Mouse (Mus musculus) midbrain, embryonic 16.5 days (tissue): ENCODE data around the gene Sept10. TPM values are rescaled to one million over a fixed set of nuclear protein-coding genes. Genes with fewer than 3 reads are reported as not detected.

Source experiments
- ATAC-seq: fragments of 200-750 bp; cut with Nextera tagmentation; 2 replicates; pipeline ENCODE4 v1.8.0; 2017; ENCODE audit warnings: moderate TSS enrichment
- H3K27ac ChIP-seq: fragments of 300-500 bp; sonication (generic); 2 replicates; pipeline ENCODE4 v1.5.1; 2014; ENCODE audit warnings: mild to moderate bottlenecking, low read length, mixed read lengths
- H3K27me3 ChIP-seq: fragments of 300-500 bp; sonication (generic); 2 replicates; pipeline ENCODE4 v1.6.1; 2014; ENCODE audit warnings: low read depth, low read length, mixed read lengths; ENCODE audit not compliant: control insufficient read depth, insufficient read depth
- H3K36me3 ChIP-seq: fragments of 300-500 bp; sonication (generic); 2 replicates; pipeline ENCODE4 v1.6.1; 2014; ENCODE audit warnings: mild to moderate bottlenecking, low read length, moderate library complexity, mixed read lengths; ENCODE audit not compliant: control insufficient read depth, insufficient read depth
- H3K4me1 ChIP-seq: fragments of 300-500 bp; sonication (generic); 2 replicates; pipeline ENCODE4 v1.6.1; 2014; ENCODE audit warnings: mild to moderate bottlenecking, low read length, mixed read lengths; ENCODE audit not compliant: control insufficient read depth, insufficient read depth
- H3K4me2 ChIP-seq: fragments of 300-500 bp; sonication (generic); 2 replicates; pipeline ENCODE4 v1.6.1; 2014; ENCODE audit warnings: mild to moderate bottlenecking, low read length, mixed read lengths
- H3K4me3 ChIP-seq: fragments of 300-500 bp; sonication (generic); 2 replicates; pipeline ENCODE4 v1.5.1; 2014; ENCODE audit warnings: low read depth, mild to moderate bottlenecking, low read length, moderate library complexity, mixed read lengths
- H3K9ac ChIP-seq: fragments of 300-500 bp; sonication (generic); 2 replicates; pipeline ENCODE4 v1.6.1; 2014; ENCODE audit warnings: low read depth, low read length, mixed read lengths
- H3K9me3 ChIP-seq: fragments of 300-500 bp; sonication (generic); replicated peaks from 2 replicates; pipeline ENCODE4 v1.6.1; 2014; ENCODE audit warnings: mild to moderate bottlenecking, low read length, mixed read lengths; ENCODE audit not compliant: control insufficient read depth, poor library complexity, severe bottlenecking
- WGBS: fragments of 180-500 bp; shearing (Covaris S2); extraction: QIAGEN DNeasy Blood & Tissue Kit; methylation state at CpG from one replicate; pipeline ENCODE4 v1.1.7; 2014; 5-methylcytosine and 5-hydroxymethylcytosine counted together
- polyA plus RNA-seq: library from polyadenylated mRNA; unstranded; fragments of >200 nt; fragmentation: Nextera tagmentation; extraction: Ambion mirVana; gene quantifications from 2 replicates; pipeline ENCODE4 v1.2.1, GENCODE M21; 2015

The Sept10 gene
- polyA plus RNA-seq, 1 experiment from 2014 or later: 10.4 TPM

DNA sequence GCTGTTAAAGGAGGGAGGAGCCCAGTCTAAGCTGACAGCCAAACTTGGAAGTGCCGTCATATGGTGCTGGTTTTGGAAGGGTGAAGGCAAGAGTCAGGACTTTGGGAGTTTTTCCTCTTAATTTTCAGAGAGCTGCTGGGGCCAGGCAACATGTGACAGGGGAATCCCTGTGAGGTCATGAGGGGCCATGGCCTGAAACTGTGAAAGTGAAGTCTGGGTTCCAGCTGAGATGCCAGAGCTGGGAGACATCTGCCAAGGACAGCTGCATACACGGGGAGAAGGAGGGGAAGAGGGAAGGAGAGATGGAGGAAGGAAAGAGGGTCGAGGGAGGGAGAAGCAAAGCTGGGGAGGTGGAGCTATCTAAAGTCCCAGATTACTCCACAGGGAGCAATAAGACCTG, 16.1 kb upstream of the Sept10 start:
- H3K36me3 ChIP-seq: no peaks in the 10 kb centered on the region
- WGBS: 64% methylated on average over 3 of the region's 3 CpGs
- H3K4me3 ChIP-seq: no peak overlapping the region
- H3K9me3 ChIP-seq: no peaks in the 10 kb centered on the region
- no peak overlapping the region for H3K9ac ChIP-seq
- H3K27me3 ChIP-seq: no peaks in the 10 kb centered on the region
- no peak overlapping the region for H3K4me2 ChIP-seq
- H3K4me1 ChIP-seq: no peaks in the 10 kb centered on the region
- no peak for ATAC-seq
- no peak overlapping the region for H3K27ac ChIP-seq

DNA sequence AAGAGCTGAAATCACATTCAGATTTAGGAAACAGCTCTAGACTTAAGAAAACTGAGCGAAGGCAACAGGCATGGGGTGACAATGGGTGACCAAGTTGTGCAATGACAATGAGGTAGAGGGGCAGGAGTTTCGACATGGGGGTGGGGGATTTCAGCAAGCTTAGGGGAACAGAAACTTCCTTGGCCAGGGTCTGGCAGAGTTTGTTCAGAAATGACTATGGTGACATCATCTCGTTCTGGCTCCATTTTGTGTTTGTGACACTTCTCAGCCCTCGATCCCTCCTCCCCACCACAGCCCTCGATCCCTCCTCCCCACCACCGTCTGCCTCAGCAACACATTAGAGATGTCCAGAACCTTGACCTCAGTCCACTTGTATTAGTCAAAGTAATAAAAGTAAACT, 14.8 kb upstream of the Sept10 start:
- H3K36me3 ChIP-seq: no peaks in the 10 kb centered on the region
- no peak for ATAC-seq
- no peak overlapping the region for H3K9ac ChIP-seq
- H3K27ac ChIP-seq: no peak overlapping the region
- no peak overlapping the region for H3K4me2 ChIP-seq
- H3K27me3 ChIP-seq: no peaks in the 10 kb centered on the region
- H3K4me3 ChIP-seq: no peak overlapping the region
- 85% methylated on average over 6 of the region's 6 CpGs for WGBS
- H3K4me1 ChIP-seq: no peaks in the 10 kb centered on the region
- H3K9me3 ChIP-seq: no peaks in the 10 kb centered on the region

DNA sequence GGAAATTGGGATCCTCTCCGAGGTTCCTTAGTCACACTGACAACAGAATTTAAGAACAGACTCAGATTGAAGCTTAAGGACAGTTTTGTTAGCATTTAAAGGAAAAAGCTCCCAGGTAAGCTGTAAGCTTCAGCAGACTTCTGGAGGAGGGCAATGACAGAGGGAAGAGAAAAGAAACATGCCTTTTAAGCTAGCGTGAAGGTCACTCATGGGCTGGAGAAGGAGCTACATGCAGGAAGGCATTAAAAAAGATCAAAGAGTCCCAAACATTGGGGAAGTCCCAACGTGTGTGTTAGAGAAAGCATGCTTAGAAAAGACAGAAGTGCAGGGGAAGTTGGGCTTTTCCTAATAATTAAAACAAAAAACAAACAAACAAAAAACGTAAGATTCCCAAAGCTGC, 14.2 kb upstream of the Sept10 start:
- Histone ChIP-seq H3K9me3 (no peaks in the 10 kb centered on the region), H3K4me3 (no peak overlapping the region), H3K27ac (no peak overlapping the region), H3K9ac (no peak overlapping the region), H3K36me3 (no peaks in the 10 kb centered on the region), H3K27me3 (no peaks in the 10 kb centered on the region), H3K4me2 (no peak overlapping the region), H3K4me1 (no peaks in the 10 kb centered on the region)
- 56% methylated on average over 4 of the region's 4 CpGs for WGBS
- ATAC-seq: no peak

DNA sequence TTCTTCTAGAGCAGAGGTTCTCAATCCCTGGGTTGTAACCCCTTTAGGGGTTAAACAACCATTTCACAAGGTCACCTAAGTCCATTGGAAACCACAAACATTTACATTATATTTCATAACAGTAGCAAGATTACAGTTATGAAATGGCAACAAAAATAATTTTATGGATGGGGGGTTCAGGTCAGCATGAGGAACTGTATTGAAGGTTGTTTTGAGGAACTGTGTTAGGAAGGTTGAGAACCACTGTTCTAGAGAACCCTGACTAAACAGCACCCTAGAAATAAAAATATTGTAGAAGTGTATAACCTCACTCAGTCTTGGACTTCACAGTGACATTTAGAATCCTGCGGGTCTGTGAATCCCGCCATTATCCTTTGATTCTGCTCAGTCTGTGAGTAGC, 13.6 kb upstream of the Sept10 start:
- 89% methylated on average over 2 of the region's 2 CpGs for WGBS
- Histone ChIP-seq H3K4me3 (no peak overlapping the region), H3K9me3 (no peaks in the 10 kb centered on the region), H3K27ac (no peak overlapping the region), H3K9ac (no peak overlapping the region), H3K36me3 (no peaks in the 10 kb centered on the region), H3K27me3 (no peaks in the 10 kb centered on the region), H3K4me1 (no peaks in the 10 kb centered on the region), H3K4me2 (no peak overlapping the region)
- no peak for ATAC-seq

DNA sequence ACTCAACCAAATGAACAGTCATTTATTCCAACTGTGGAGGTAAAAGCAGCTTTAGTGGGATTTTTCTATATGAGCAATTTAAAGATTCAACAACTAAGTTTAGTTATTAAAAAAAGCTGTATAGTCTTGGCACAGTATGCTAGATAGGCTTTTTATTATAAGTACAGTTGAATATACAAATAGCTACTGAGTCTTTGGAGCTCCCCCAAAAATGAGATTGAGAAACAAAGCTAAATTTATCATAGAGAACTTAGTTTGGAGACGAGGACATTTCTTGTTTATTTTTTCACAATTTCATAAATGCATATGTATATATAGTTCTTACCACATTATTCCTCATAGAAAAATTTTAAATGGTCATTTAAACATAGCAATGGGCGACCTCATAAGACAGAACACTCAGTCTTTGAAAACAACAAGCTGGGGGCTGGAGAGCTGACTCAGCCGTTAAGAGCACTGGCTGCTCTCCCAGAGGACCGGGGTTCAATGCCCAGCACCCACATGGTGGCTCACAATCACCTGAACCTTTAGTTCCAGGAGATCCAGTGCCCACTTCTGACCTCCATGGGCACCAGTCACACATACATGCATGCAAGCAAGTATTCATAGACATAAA, 7.7 kb upstream of the Sept10 start:
- 80% methylated on average over 4 of the region's 4 CpGs for WGBS
- H3K4me2 ChIP-seq: no peak overlapping the region
- no peaks in the 10 kb centered on the region for H3K27me3 ChIP-seq

DNA sequence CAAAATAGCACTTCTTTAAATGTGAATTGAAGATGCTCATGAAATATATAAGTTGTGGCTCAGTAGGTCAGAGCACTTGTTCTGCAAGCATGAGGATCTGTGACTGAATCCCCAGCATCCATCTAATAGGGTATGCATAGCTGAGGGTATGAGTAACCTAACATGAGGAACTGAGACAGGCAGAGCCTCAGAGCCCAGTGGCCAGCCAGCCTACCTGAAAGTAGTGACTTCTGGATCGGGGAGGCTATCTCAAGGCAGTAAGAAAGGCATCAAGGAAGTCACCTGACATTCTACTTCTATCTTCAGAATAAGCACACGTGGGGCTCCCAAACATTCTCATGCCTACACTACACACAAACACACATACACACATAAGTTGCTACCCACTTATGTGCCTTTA, 3.5 kb upstream of the Sept10 start:
- Histone ChIP-seq H3K36me3 (no peaks in the 10 kb centered on the region), H3K4me1 (peaks cover 20% of the 10 kb centered on the region), H3K9me3 (no peaks in the 10 kb centered on the region), H3K27ac (no peak overlapping the region), H3K27me3 (no peaks in the 10 kb centered on the region), H3K4me3 (no peak overlapping the region), H3K9ac (no peak overlapping the region), H3K4me2 (0 out of 2 replicates have a peak overlapping the region, but pooled peaks have one; percentile 18)
- ATAC-seq: no peak
- 89% methylated on average over 2 of the region's 2 CpGs for WGBS

More for the DNA sequence above, 7.7 kb upstream of the Sept10 start:
- Histone ChIP-seq H3K27ac (no peak overlapping the region), H3K4me1 (peaks cover 6% of the 10 kb centered on the region), H3K9ac (no peak overlapping the region), H3K36me3 (no peaks in the 10 kb centered on the region), H3K4me3 (no peak overlapping the region), H3K9me3 (no peaks in the 10 kb centered on the region)
- ATAC-seq: no peak

DNA sequence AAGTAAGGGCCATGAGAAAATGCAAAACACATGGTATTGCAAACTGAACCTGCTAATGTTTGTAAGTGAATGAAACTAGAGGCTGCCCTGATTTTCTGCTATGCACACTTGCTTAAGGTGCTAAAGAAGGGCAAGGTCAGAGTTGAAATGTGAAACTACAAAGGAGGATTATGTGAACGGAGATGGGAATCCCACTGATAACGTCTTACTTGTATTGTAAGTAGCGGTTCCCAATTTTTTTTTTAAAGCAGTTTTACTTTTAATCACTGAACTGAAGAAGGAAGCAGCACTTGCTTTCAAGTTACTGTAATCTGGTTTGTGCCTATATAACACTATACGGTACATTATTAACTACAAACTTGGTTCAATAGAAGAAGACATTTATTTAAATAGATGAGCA, 2.2 kb upstream of the Sept10 start:
- no peak overlapping the region for H3K27ac ChIP-seq
- H3K4me1 ChIP-seq: peaks cover 23% of the 10 kb centered on the region
- H3K9me3 ChIP-seq: no peaks in the 10 kb centered on the region
- H3K36me3 ChIP-seq: no peaks in the 10 kb centered on the region
- peak overlapping the region; percentile 99 for H3K4me2 ChIP-seq
- 51% methylated on average over 4 of the region's 4 CpGs for WGBS
- peak overlapping the region; percentile 90 for H3K4me3 ChIP-seq
- no peak overlapping the region for H3K9ac ChIP-seq
- no peaks in the 10 kb centered on the region for H3K27me3 ChIP-seq
- ATAC-seq: no peak

DNA sequence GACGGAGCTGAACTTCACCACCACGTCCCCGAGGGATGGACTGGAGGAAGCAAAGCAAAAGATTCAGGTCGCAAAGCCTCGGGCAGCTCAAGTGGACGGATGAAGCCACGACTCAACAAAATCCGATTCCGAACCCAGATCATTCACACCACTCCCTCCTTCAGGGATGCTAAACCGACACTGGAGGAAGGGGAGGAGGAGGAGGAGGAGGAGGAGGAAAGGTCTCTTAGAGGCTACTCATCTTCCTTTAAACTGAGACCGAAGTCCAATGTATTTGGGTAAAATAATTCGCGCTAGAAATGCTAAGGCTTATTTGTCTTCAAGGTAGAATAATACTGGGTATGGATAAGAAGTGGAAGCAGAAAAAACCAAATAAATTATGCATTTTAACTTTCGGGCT, 1.7 kb upstream of the Sept10 start:
- ATAC-seq: no peak
- 41% methylated on average over 14 of the region's 14 CpGs for WGBS

DNA sequence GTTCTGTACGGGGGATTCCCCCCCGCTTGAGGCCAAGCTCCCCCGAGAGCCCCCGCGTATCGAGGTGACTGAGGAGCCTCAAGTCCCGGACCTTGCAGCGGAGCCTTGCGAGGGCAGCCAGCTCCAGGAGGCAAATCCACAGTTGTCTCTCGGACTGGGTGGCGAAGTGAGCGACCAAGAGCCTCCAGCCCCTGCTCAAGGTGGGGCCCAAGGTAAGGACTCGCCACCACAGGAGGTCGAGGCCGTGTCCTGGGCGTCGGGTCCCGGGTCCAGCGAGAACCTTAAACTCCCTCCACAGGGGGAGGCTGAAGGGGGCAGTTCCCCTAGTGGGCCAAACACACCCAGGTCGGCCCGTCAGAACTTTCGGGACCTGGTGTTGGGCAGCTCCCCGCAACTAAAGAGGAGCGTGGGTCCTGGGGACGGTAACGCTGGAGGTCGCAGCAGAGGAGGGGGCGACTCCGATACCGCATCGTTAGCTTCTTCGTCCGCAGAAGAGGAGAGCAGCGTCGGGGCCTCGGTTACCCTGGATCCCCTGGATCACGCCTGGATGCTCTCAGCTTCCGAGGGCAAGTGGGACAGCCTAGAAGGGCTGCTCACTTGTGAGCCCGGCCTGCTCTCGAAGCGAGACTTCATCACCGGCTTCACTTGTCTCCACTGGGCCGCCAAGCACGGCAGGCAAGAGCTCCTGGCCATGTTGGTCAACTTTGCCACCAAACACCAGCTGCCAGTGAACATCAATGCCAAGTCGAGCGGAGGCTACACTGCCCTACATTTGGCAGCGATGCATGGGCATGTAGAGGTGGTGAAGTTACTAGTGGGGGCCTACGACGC, 839 bp upstream of the Sept10 start:
- Histone ChIP-seq H3K4me3 (peak overlapping the region; percentile 90), H3K4me1 (peaks cover 23% of the 10 kb centered on the region), H3K9me3 (no peaks in the 10 kb centered on the region), H3K27ac (peak overlapping the region; percentile 96), H3K27me3 (no peaks in the 10 kb centered on the region), H3K9ac (peak overlapping the region; percentile 90), H3K4me2 (peak overlapping the region; percentile 99), H3K36me3 (no peaks in the 10 kb centered on the region)
- no peak for ATAC-seq
- 3% methylated on average over 49 of the region's 49 CpGs for WGBS

More for the DNA sequence above, 1.7 kb upstream of the Sept10 start:
- peaks cover 23% of the 10 kb centered on the region for H3K4me1 ChIP-seq
- H3K36me3 ChIP-seq: no peaks in the 10 kb centered on the region
- no peaks in the 10 kb centered on the region for H3K27me3 ChIP-seq
- peak overlapping the region; percentile 99 for H3K4me2 ChIP-seq
- peak overlapping the region; percentile 90 for H3K4me3 ChIP-seq
- H3K9me3 ChIP-seq: no peaks in the 10 kb centered on the region
- H3K27ac ChIP-seq: no peak overlapping the region
- H3K9ac ChIP-seq: peak overlapping the region; percentile 90
